Mouse (Mus musculus) liver, adult 2 months (tissue): ENCODE measurements around the gene Grik2.

Source experiments
- CTCF ChIP-seq: fragments of 200-500 bp; IDR thresholded peaks from 2 replicates; pipeline ENCODE4 v1.5.1; 2011; ENCODE audit warnings: low read depth, low read length, control low read depth
- POLR2A ChIP-seq: fragments of 200-500 bp; IDR thresholded peaks from 2 replicates; pipeline ENCODE4 v1.6.1; 2011; ENCODE audit warnings: low read length, control low read depth; ENCODE audit not compliant: insufficient read depth; ENCODE audit errors: extremely low read depth

- TF ChIP-seq POLR2A (no peak), CTCF (no peak)
These were observed at the start of gene Grik2 for GRCm38 (mm10) chr10:49788381-49788906.
